Comparison of ENCODE assay signal across 8 mouse cellular contexts in the genomic region with DNA sequence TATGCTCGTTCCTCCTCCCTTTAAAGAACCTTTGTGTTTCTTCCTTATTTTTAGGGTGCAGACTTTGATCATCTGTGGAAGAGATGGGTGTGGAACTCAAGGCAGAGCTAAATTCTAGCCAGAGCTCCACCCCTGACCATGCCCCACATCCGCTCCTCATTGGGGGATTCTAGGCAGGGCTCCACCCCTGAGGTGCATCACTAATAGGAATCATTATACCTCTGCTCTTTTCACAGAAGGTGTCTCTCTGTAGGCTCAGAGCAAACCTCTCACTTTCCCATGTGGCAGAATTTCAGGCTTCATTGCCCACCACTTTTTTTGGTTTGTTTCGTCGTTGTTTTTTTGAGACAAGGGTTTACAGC. TPM values are rescaled to one million over a fixed set of nuclear protein-coding genes. Genes with fewer than 3 reads are reported as not detected.
A peak's percentile ranks its signal among the peaks of the same experiment; 100 is the strongest.
DNase-seq lines count a peak whose midpoint lies in the region; ATAC-seq and TF ChIP-seq lines count a peak whose summit lies in the region.

No protein-coding gene starts in this region.

- H3K4me2 ChIP-seq in kidney, embryonic 14.5 days (replicated peaks; ENCODE audit: low read depth, low read length), result peak overlapping the region; percentile 15; the same call in 1 of the 2 replicates
- H3K4me2 ChIP-seq in neural tube, embryonic 15.5 days, result peak overlapping the region; percentile 40

- no peak overlapping the region for H3K9ac ChIP-seq in kidney, embryonic 14.5 days (ENCODE audit: low read depth, low read length)
- no peak overlapping the region for H3K9ac ChIP-seq in neural tube, embryonic 15.5 days (replicated peaks)

- no peak for DNase-seq in kidney, adult 18-20 months
- DNase-seq in G1E (ENCODE audit: low spot score), result no peak
- DNase-seq in cerebellum, adult 2 months, result no peak
- no peak for DNase-seq in layer of hippocampus, adult 8-10 months (ENCODE audit: low spot score in 2 of 2)
- no peak for DNase-seq in ovary, postnatal 10 days (ENCODE audit: low spot score)

- ATAC-seq in kidney, embryonic 14.5 days (ENCODE audit: low FRiP score, low TSS enrichment), result no peak
- peak; percentile 42 for ATAC-seq in G1E (ENCODE audit: extremely low read depth, insufficient number of reproducible peaks, low FRiP score, poor library complexity, severe bottlenecking)
- ATAC-seq in granulocyte monocyte progenitor cell, adult 5-6 weeks (replicated peaks; ENCODE audit: poor library complexity, severe bottlenecking), result peak; percentile 53
- ATAC-seq in neural tube, embryonic 15.5 days (ENCODE audit: low FRiP score), result no peak

- no peaks in the 10 kb centered on the region for H3K27me3 ChIP-seq in kidney, embryonic 14.5 days (ENCODE audit: control insufficient read depth, insufficient read depth, low read length)
- H3K27me3 ChIP-seq in G1E (ENCODE audit: insufficient read depth, low read length), result no peaks in the 10 kb centered on the region
- H3K27me3 ChIP-seq in neural tube, embryonic 15.5 days (replicated peaks), result no peaks in the 10 kb centered on the region
- H3K27me3 ChIP-seq in cerebellum, adult 2 months (ENCODE audit: control insufficient read depth, insufficient read depth, low read length), result no peaks in the 10 kb centered on the region

- TF ChIP-seq POLR2A in cerebellum, adult 2 months (IDR thresholded peaks at IDR 0.05; ENCODE audit: borderline replicate concordance, insufficient read depth, low read length), result no peak

- TF ChIP-seq CTCF in G1E (IDR thresholded peaks at IDR 0.05; ENCODE audit: low read depth, low read length), result no peak
- no peak for TF ChIP-seq CTCF in cerebellum, adult 2 months (IDR thresholded peaks at IDR 0.05; ENCODE audit: borderline replicate concordance, insufficient read depth, low read depth, low read length)

- no peaks in the 10 kb centered on the region for H3K36me3 ChIP-seq in kidney, embryonic 14.5 days (ENCODE audit: control insufficient read depth, insufficient read depth, low read length)
- H3K36me3 ChIP-seq in G1E (replicated peaks), result peaks cover 9% of the 10 kb centered on the region
- no peaks in the 10 kb centered on the region for H3K36me3 ChIP-seq in neural tube, embryonic 15.5 days

- H3K4me3 ChIP-seq in kidney, embryonic 14.5 days (ENCODE audit: low read length), result no peak overlapping the region
- H3K4me3 ChIP-seq in G1E (ENCODE audit: low read depth, low read length), result peak overlapping the region; percentile 50; the same call in 1 of the 2 replicates
- 0 out of 2 replicates have a peak overlapping the region, but pooled peaks have one; percentile 12 for H3K4me3 ChIP-seq in neural tube, embryonic 15.5 days (replicated peaks)
- H3K4me3 ChIP-seq in cerebellum, adult 2 months (replicated peaks; ENCODE audit: insufficient read depth, low read depth, low read length), result no peak overlapping the region

- H3K27ac ChIP-seq in kidney, embryonic 14.5 days (ENCODE audit: low read depth, low read length), result no peak overlapping the region
- peak overlapping the region; percentile 64; the same call in 1 of the 2 replicates for H3K27ac ChIP-seq in neural tube, embryonic 15.5 days (replicated peaks)
- H3K27ac ChIP-seq in cerebellum, adult 2 months (ENCODE audit: insufficient read depth, low read length), result no peak overlapping the region

- WGBS in kidney, embryonic 14.5 days, result 63% methylated on average over 4 of the region's 4 CpGs
- 70% methylated on average over 4 of the region's 4 CpGs for WGBS in neural tube, embryonic 15.5 days
- WGBS in cerebellum, adult 2 months, result 55% methylated on average over 4 of the region's 4 CpGs

- no peaks in the 10 kb centered on the region for H3K9me3 ChIP-seq in kidney, embryonic 14.5 days (ENCODE audit: control insufficient read depth, low read length)
- H3K9me3 ChIP-seq in G1E (replicated peaks), result no peaks in the 10 kb centered on the region
- no peaks in the 10 kb centered on the region for H3K9me3 ChIP-seq in neural tube, embryonic 15.5 days (replicated peaks)

- peaks cover 31% of the 10 kb centered on the region for H3K4me1 ChIP-seq in kidney, embryonic 14.5 days (ENCODE audit: control insufficient read depth, insufficient read depth, low read length)
- peaks cover 75% of the 10 kb centered on the region for H3K4me1 ChIP-seq in G1E (ENCODE audit: insufficient read depth, low read depth, low read length)
- peaks cover 33% of the 10 kb centered on the region for H3K4me1 ChIP-seq in neural tube, embryonic 15.5 days
- H3K4me1 ChIP-seq in cerebellum, adult 2 months (ENCODE audit: control insufficient read depth, insufficient read depth, low read length), result peaks cover 14% of the 10 kb centered on the region

RNA-seq across cellular contexts. Expression of gene Btbd2, which starts 2.0 kb away (rescaled TPM):
- 63.4 and 80.2 TPM in 2 replicates for polyA plus RNA-seq in kidney, embryonic 14.5 days (2014; fragmentation: Nextera tagmentation; extraction: Ambion mirVana)
- 11.1 and 19.7 TPM in 2 replicates for total RNA-seq in G1E (2014; fragmentation: Nextera tagmentation)
- total RNA-seq in G1E (2017), result 17.9 and 19.2 TPM in 2 replicates
- polyA plus RNA-seq in G1E (2012), result 96.3 and 102 TPM in 2 replicates
- total RNA-seq in granulocyte monocyte progenitor cell, adult 5-6 weeks (2014; fragmentation: Nextera tagmentation), result 26.1 and 34.6 TPM in 2 replicates
- 13.3 and 34.8 TPM in 2 replicates for total RNA-seq in granulocyte monocyte progenitor cell, adult 5-6 weeks (2017)
- 91.9 and 92.1 TPM in 2 replicates for polyA plus RNA-seq in neural tube, embryonic 15.5 days (2015; fragmentation: Nextera tagmentation; extraction: Ambion mirVana)
- polyA plus RNA-seq in cerebellum, adult 2 months (2012; rRNA removed), result 106 and 108 TPM in 2 replicates
- 100 to 1,000 TPM in 2 of 4 experiments, 10 to 100 TPM in 2; 92.1 to 103 (median 97.9) TPM for total RNA-seq in layer of hippocampus, adult 8-10 months (2022)

RNA-seq across cellular contexts. Expression of gene Mknk2, which starts 19.1 kb away (rescaled TPM):
- 68.1 and 99.2 TPM in 2 replicates for polyA plus RNA-seq in kidney, embryonic 14.5 days (2014; fragmentation: Nextera tagmentation; extraction: Ambion mirVana)
- 127 and 140 TPM in 2 replicates for total RNA-seq in G1E (2014; fragmentation: Nextera tagmentation)
- total RNA-seq in G1E (2017), result 70.4 and 72.2 TPM in 2 replicates
- polyA plus RNA-seq in G1E (2012), result 455 and 521 TPM in 2 replicates
- 49.2 and 63.3 TPM in 2 replicates for total RNA-seq in granulocyte monocyte progenitor cell, adult 5-6 weeks (2014; fragmentation: Nextera tagmentation)
- 37.7 and 58.0 TPM in 2 replicates for total RNA-seq in granulocyte monocyte progenitor cell, adult 5-6 weeks (2017)
- polyA plus RNA-seq in neural tube, embryonic 15.5 days (2015; fragmentation: Nextera tagmentation; extraction: Ambion mirVana), result 56.2 and 70.3 TPM in 2 replicates
- polyA plus RNA-seq in cerebellum, adult 2 months (2012; rRNA removed), result 59.3 and 64.4 TPM in 2 replicates
- total RNA-seq in layer of hippocampus, adult 8-10 months (2022), result 10 to 100 TPM; 41.9 to 50.0 (median 45.1) TPM

RNA-seq across cellular contexts. Expression of gene Csnk1g2, which starts 36.2 kb away (rescaled TPM):
- polyA plus RNA-seq in kidney, embryonic 14.5 days (2014; fragmentation: Nextera tagmentation; extraction: Ambion mirVana), result 127 and 134 TPM in 2 replicates
- total RNA-seq in G1E (2014; fragmentation: Nextera tagmentation), result 91.3 and 110 TPM in 2 replicates
- total RNA-seq in G1E (2017), result 189 and 193 TPM in 2 replicates
- 470 and 513 TPM in 2 replicates for polyA plus RNA-seq in G1E (2012)
- 47.7 and 65.2 TPM in 2 replicates for total RNA-seq in granulocyte monocyte progenitor cell, adult 5-6 weeks (2014; fragmentation: Nextera tagmentation)
- total RNA-seq in granulocyte monocyte progenitor cell, adult 5-6 weeks (2017), result 112 and 127 TPM in 2 replicates
- polyA plus RNA-seq in neural tube, embryonic 15.5 days (2015; fragmentation: Nextera tagmentation; extraction: Ambion mirVana), result 106 and 118 TPM in 2 replicates
- polyA plus RNA-seq in cerebellum, adult 2 months (2012; rRNA removed), result 208 and 218 TPM in 2 replicates
- total RNA-seq in layer of hippocampus, adult 8-10 months (2022), result 100 to 1,000 TPM; 190 to 230 (median 201) TPM

RNA-seq across cellular contexts. Expression of gene Mob3a, which starts 43.0 kb away (rescaled TPM):
- polyA plus RNA-seq in kidney, embryonic 14.5 days (2014; fragmentation: Nextera tagmentation; extraction: Ambion mirVana), result 23.3 and 34.4 TPM in 2 replicates
- total RNA-seq in G1E (2014; fragmentation: Nextera tagmentation) (44.4 and 52.8 TPM in 2 replicates), G1E (2017) (53.8 and 61.8 TPM in 2 replicates)
- 45.8 and 54.2 TPM in 2 replicates for polyA plus RNA-seq in G1E (2012)
- 34.1 and 37.2 TPM in 2 replicates for total RNA-seq in granulocyte monocyte progenitor cell, adult 5-6 weeks (2014; fragmentation: Nextera tagmentation)
- total RNA-seq in granulocyte monocyte progenitor cell, adult 5-6 weeks (2017), result 34.2 and 59.8 TPM in 2 replicates
- 53.0 and 58.8 TPM in 2 replicates for polyA plus RNA-seq in neural tube, embryonic 15.5 days (2015; fragmentation: Nextera tagmentation; extraction: Ambion mirVana)
- 12.6 and 14.2 TPM in 2 replicates for polyA plus RNA-seq in cerebellum, adult 2 months (2012; rRNA removed)
- total RNA-seq in layer of hippocampus, adult 8-10 months (2022), result 10 to 100 TPM; 13.8 to 18.0 (median 15.0) TPM

RNA-seq across cellular contexts. Expression of gene Izumo4, which starts 43.2 kb away (rescaled TPM):
- polyA plus RNA-seq in kidney, embryonic 14.5 days (2014; fragmentation: Nextera tagmentation; extraction: Ambion mirVana), result 8.5 and 14.6 TPM in 2 replicates
- total RNA-seq in G1E (2014; fragmentation: Nextera tagmentation), result 2.3 and 7.4 TPM in 2 replicates
- total RNA-seq in G1E (2017), result 5.9 and 10.3 TPM in 2 replicates
- 7.5 and 8.2 TPM in 2 replicates for polyA plus RNA-seq in G1E (2012)
- 9.0 and 17.3 TPM in 2 replicates for total RNA-seq in granulocyte monocyte progenitor cell, adult 5-6 weeks (2014; fragmentation: Nextera tagmentation)
- total RNA-seq in granulocyte monocyte progenitor cell, adult 5-6 weeks (2017), result 7.1 and 7.8 TPM in 2 replicates
- 43.3 and 46.8 TPM in 2 replicates for polyA plus RNA-seq in neural tube, embryonic 15.5 days (2015; fragmentation: Nextera tagmentation; extraction: Ambion mirVana)
- 112 and 117 TPM in 2 replicates for polyA plus RNA-seq in cerebellum, adult 2 months (2012; rRNA removed)
- total RNA-seq in layer of hippocampus, adult 8-10 months (2022), result 10 to 100 TPM; 56.6 to 73.2 (median 69.8) TPM

Comparison
In these comparisons a context has a peak if more than half of its experiments do, and no peak if none do; other contexts are left out.
1. ATAC-seq: peak in G1E (single experiment) and granulocyte monocyte progenitor cell, adult 5-6 weeks (single experiment); none in kidney, embryonic 14.5 days (single experiment) and neural tube, embryonic 15.5 days (single experiment).
2. H3K4me3 ChIP-seq: peak in G1E (single experiment) and neural tube, embryonic 15.5 days (single experiment); none in kidney, embryonic 14.5 days (single experiment) and cerebellum, adult 2 months (single experiment).